Mouse (Mus musculus) megakaryocyte, embryonic 14.5 days (primary cell): ENCODE data around the gene Tmem41a.

Experiments
- FLI1 ChIP-seq: IDR thresholded peaks from 2 replicates; pipeline ENCODE4 v1.6.1; 2012; ENCODE audit warnings: low read length, inconsistent platforms, mixed read lengths
- GATA1 ChIP-seq: IDR thresholded peaks from 3 replicates; pipeline ENCODE4 v1.6.1; 2012; ENCODE audit warnings: mixed read lengths, low read length, inconsistent platforms, borderline replicate concordance

- no peak for TF ChIP-seq GATA1
- no peak for TF ChIP-seq FLI1
These were observed 18.2 kb upstream of the Tmem41a start for GRCm38 (mm10) chr16:21965576-21965975.
